Mouse (Mus musculus): Measurements from ENCODE around the gene Wfdc12. TPM values are rescaled to one million over a fixed set of nuclear protein-coding genes. Genes with fewer than 3 reads are reported as not detected.

Wfdc12 gene
- total RNA-seq, 2 experiments from 2014 or later: not detected

- DNase-seq (ENCODE audit: low spot score in 2 of 2): no peak
- intact Hi-C loops (cut with DNase I): no loop called here
Measured at GRCm38 (mm10) chr2:164180770-164181169, 9.6 kb downstream of the Wfdc12 start.

GRCm38 (mm10) chr2:164180124-164180523 lies 10.3 kb downstream of the Wfdc12 start:
- DNase-seq (ENCODE audit: low spot score in 2 of 2): peak; percentile 43 to 44
- intact Hi-C loops (cut with DNase I): no loop called here

- intact Hi-C loops (cut with DNase I): no loop called here
- DNase-seq (ENCODE audit: low spot score in 2 of 2): no peak
Measured at GRCm38 (mm10) chr2:164177831-164178230, 12.6 kb downstream of the Wfdc12 start.

DNA sequence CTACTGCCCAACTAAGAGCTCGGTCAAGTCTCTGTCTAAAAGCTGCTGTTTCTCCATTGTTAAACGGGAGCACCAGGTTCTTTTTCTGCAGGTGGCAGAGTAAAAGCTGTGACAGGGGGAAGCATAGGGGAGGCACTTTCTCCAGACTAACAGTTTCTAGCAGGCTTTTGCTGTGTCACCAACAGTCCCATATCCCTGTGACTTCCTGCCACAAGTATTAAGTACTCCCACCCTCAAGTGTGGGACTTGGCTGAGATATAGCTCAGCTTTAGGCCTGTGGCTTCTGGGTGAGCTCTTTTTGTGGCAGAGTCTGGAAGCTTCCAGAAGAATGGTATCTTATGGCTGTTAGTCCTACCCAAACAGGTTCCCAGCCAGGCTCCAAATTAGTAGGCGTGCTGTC lies 14.6 kb downstream of the Wfdc12 start:
- no peak for DNase-seq (ENCODE audit: low spot score in 2 of 2)
- intact Hi-C loops (cut with DNase I): no loop called here

GRCm38 (mm10) chr2:164174649-164175395 lies 15.6 kb downstream of the Wfdc12 start:
- intact Hi-C loops (cut with DNase I): loop anchor here (5.0 kb wide), 1 partner anchor 38 kb away; no protein-coding TSS in a partner anchor

DNA sequence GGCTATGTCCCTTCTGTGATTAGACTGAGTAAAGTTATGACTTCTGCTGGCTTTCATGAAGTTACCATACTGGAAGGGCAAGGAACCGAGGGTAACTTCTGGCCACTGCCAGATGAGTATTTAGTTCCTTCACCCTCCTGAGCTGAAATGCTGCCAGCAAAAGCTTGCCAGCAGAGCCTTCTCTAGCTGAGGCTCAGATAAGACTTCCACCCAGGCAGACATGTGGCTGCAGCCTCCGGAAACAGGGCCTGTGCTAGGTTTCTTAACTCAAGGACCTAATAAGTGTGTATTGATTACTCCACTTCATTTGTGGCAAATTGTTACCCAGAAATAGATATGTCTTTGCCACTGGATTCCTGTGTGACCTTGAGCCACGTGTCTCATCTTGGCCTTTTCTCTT lies 17.0 kb downstream of the Wfdc12 start:
- intact Hi-C loops (cut with DNase I): loop anchor here (5.0 kb wide), 1 partner anchor 36 kb away; no protein-coding TSS in a partner anchor

More at GRCm38 (mm10) chr2:164174649-164175395, 15.6 kb downstream of the Wfdc12 start:
- DNase-seq (ENCODE audit: low spot score in 2 of 2): peak; percentile 73 to 83

DNA sequence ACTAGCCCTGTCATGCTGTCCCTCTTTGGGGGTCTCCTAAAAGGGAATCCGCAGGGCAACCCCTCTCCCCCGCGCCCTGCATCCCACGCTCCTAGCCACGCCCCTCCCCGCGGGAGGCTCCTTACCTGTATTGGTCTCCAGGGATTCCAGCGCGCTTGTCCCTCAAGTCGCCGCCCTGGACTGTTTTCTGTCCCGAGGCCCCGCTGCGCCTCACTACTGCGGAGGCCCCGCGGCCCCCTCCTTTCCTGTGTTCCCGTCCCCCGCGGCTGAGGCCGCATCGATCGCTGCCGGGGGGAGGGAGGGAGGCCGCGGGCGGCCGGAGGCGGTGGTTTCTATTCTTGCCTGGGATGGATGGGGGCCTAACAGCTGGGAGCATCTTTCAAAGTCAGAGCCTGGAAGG lies 19.5 kb downstream of the Wfdc12 start, which contains the start of gene Kcns1:
TSS of gene Kcns1 (minus strand) at position 212 of the 400 bp plus-strand sequence.
- intact Hi-C loops (cut with DNase I): loop anchor here (5.0 kb wide), 1 partner anchor 34 kb away; no protein-coding TSS in a partner anchor
- no peak for DNase-seq (ENCODE audit: low spot score in 2 of 2)

More for the DNA sequence above, 17.0 kb downstream of the Wfdc12 start:
- DNase-seq (ENCODE audit: low spot score in 2 of 2): no peak

GRCm38 (mm10) chr2:164170326-164170725 lies 20.1 kb downstream of the Wfdc12 start:
- DNase-seq (ENCODE audit: low spot score in 2 of 2): no peak
- intact Hi-C loops (cut with DNase I): loop anchor here (5.0 kb wide), 1 partner anchor 33 kb away; no protein-coding TSS in a partner anchor

- peak; percentile 41 to 61 for DNase-seq (ENCODE audit: low spot score in 2 of 2)
- intact Hi-C loops (cut with DNase I): no loop called here
Measured at GRCm38 (mm10) chr2:164168571-164168946, 21.8 kb downstream of the Wfdc12 start.

- DNase-seq (ENCODE audit: low spot score in 2 of 2): no peak
- intact Hi-C loops (cut with DNase I): no loop called here
Measured at GRCm38 (mm10) chr2:164167752-164168570, 22.4 kb downstream of the Wfdc12 start.

GRCm38 (mm10) chr2:164164941-164165340 lies 25.5 kb downstream of the Wfdc12 start:
- intact Hi-C loops (cut with DNase I): no loop called here
- DNase-seq (ENCODE audit: low spot score in 2 of 2): no peak

GRCm38 (mm10) chr2:164161515-164162055 lies 28.8 kb downstream of the Wfdc12 start:
- no peak for DNase-seq (ENCODE audit: low spot score in 2 of 2)
- intact Hi-C loops (cut with DNase I): no loop called here

- intact Hi-C loops (cut with DNase I): no loop called here
- DNase-seq (ENCODE audit: low spot score in 2 of 2): no peak
Measured at GRCm38 (mm10) chr2:164158838-164159237, 31.6 kb downstream of the Wfdc12 start.

DNA sequence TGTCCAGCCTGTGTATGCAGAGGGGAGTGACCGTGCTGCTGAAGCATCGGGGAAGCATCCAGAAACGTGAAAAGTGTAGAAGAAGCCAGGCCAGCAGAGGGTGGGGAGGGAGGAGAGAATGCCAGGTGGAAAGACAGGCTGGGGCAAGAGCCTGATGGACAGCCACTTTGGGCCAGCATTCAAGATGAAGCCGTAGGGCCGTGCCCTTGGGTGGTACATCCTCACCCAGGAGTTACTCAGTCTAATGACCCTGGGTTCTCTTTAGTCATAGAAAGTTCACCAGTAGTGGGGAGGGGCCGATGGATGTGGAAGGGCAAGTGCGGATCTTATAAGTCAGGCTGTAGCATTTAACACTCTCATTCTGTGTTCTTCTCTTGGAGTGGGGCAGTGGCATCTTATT lies 34.2 kb downstream of the Wfdc12 start:
- no peak for DNase-seq (ENCODE audit: low spot score in 2 of 2)
- intact Hi-C loops (cut with DNase I): no loop called here

- intact Hi-C loops (cut with DNase I): no loop called here
- no peak for DNase-seq (ENCODE audit: low spot score in 2 of 2)
Measured at GRCm38 (mm10) chr2:164154007-164154406, 36.4 kb downstream of the Wfdc12 start.

- intact Hi-C loops (cut with DNase I): no loop called here
Measured at GRCm38 (mm10) chr2:164152341-164152740, 38.1 kb downstream of the Wfdc12 start.

DNA sequence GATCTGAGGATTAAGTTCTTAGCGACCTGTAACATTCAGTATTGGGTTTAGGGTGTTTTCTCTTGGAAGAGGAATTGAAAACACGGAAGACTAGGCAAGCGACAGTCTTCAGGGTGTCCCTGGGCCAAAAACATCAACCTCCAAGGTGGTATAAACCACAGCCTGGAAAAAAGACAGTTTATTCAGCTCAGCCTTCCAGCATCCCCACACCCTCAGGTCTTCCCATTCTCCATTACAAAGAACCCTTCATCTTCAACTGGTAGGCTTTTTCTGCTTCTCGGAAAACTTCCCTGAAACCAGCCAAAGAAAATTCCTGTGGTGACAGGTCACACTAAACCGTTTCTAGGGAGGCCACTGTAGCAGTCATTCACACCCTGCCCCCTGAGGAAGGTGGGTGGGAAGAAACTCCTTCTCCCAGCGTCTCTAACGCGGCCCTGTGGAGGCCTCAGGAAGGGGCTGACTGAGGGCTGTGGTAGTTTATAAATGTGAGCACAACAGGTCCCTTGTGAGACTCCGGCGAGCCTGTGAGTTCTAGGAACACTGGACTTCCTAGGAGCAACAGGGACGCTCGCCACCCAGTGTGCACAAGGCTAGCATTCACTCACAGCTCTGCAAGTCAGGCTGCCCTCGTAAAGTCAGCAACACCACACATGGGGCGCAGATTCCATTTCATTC lies 40.2 kb downstream of the Wfdc12 start:
- no peak for DNase-seq (ENCODE audit: low spot score in 2 of 2)
- intact Hi-C loops (cut with DNase I): no loop called here

More at GRCm38 (mm10) chr2:164152341-164152740, 38.1 kb downstream of the Wfdc12 start:
- DNase-seq (ENCODE audit: low spot score in 2 of 2): no peak

DNA sequence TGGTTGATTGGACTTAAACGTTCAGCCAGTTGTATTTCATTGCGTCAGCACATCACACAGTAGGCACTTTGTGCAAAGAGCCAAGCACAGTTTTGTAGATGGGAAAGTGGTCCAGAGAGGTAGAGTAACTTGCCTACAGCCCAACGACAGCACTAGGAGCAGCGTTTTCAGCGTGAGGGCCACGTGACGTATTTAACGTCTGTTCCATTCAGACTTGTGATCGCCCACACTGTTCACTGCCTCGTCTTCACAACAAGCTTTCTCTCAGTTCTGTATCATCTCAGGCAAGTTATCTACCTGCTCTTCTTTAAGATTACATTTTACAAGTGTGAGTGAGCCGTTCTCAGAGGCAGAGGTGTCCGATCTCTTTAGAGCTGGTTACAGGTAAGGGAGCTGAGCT lies 43.9 kb downstream of the Wfdc12 start:
- intact Hi-C loops (cut with DNase I): no loop called here
- DNase-seq (ENCODE audit: low spot score in 2 of 2): peak in 1 of 2 experiments; percentile 46

DNA sequence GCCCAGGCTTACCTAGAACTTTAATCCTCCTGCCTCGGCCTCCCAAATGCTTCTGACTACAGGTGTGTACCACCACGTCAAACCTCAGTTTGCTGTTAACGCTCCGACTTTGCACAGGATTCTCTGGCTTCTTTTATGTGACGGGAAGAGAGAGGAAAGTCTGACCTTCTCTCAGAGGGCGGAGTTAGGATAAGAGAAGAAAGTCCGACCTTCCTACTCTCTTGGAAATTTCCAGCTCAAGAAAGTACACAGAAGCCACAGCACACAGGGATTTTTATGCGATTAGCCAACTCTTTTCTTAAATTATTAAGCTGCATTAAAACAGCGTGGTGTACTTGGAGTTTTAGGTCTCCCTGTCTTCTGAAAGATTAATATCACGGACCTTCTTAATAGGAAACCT lies 45.9 kb downstream of the Wfdc12 start:
- DNase-seq (ENCODE audit: low spot score in 2 of 2): no peak
- intact Hi-C loops (cut with DNase I): no loop called here

All from left cerebral cortex, postnatal 14 days (tissue).